Mouse (Mus musculus) neural tube, embryonic 14.5 days (tissue): Measurements from ENCODE around the gene Osbpl8. TPM values are rescaled to one million over a fixed set of nuclear protein-coding genes. Genes with fewer than 3 reads are reported as not detected.
"Not testable (repeated sequence)": the region's sequence is repeated elsewhere in the genome, so short reads cannot be mapped to it uniquely, and the experiment has no call there.

ENCODE experiments used
- ATAC-seq: fragments of 200-750 bp; cut with Nextera tagmentation; 2 replicates; pipeline ENCODE4 v1.8.0; 2017; ENCODE audit warnings: low read depth, mild to moderate bottlenecking, moderate TSS enrichment, moderate library complexity
- H3K27ac ChIP-seq: fragments of 300-500 bp; sonication (generic); 2 replicates; pipeline ENCODE4 v1.5.1; 2014; ENCODE audit warnings: low read depth, mild to moderate bottlenecking, control low read depth, low read length, moderate library complexity, mixed read lengths
- H3K27me3 ChIP-seq: fragments of 300-500 bp; sonication (generic); 2 replicates; pipeline ENCODE4 v1.6.1; 2014; ENCODE audit warnings: low read length; ENCODE audit not compliant: control insufficient read depth, insufficient read depth
- H3K36me3 ChIP-seq: fragments of 300-500 bp; sonication (generic); 2 replicates; pipeline ENCODE4 v1.6.1; 2014; ENCODE audit warnings: low read length, mixed read lengths; ENCODE audit not compliant: control insufficient read depth, insufficient read depth
- H3K4me1 ChIP-seq: fragments of 300-500 bp; sonication (generic); 2 replicates; pipeline ENCODE4 v1.6.1; 2014; ENCODE audit warnings: low read length; ENCODE audit not compliant: control insufficient read depth, insufficient read depth
- H3K4me2 ChIP-seq: fragments of 300-500 bp; sonication (generic); 2 replicates; pipeline ENCODE4 v1.6.1; 2014; ENCODE audit warnings: mild to moderate bottlenecking, low read depth, low read length, control low read depth
- H3K4me3 ChIP-seq: fragments of 300-500 bp; sonication (generic); 2 replicates; pipeline ENCODE4 v1.5.1; 2014; ENCODE audit warnings: low read depth, low read length, control low read depth, mixed read lengths
- H3K9ac ChIP-seq: fragments of 300-500 bp; sonication (generic); replicated peaks from 2 replicates; pipeline ENCODE4 v1.6.1; 2014; ENCODE audit warnings: low read depth, mild to moderate bottlenecking, control low read depth, low read length, mixed read lengths
- H3K9me3 ChIP-seq: fragments of 300-500 bp; sonication (generic); 2 replicates; pipeline ENCODE4 v1.6.1; 2016; ENCODE audit warnings: low read length; ENCODE audit not compliant: control insufficient read depth
- WGBS: fragments of 180-500 bp; shearing (Covaris S2); extraction: QIAGEN DNeasy Blood & Tissue Kit; methylation state at CpG from one replicate; pipeline ENCODE4 v1.1.7; 2014; 5-methylcytosine and 5-hydroxymethylcytosine counted together
- polyA plus RNA-seq: library from polyadenylated mRNA; unstranded; fragments of >200 nt; fragmentation: Nextera tagmentation; extraction: Ambion mirVana; gene quantifications from 2 replicates; pipeline ENCODE4 v1.2.1, GENCODE M21; 2014

Gene Osbpl8
- polyA plus RNA-seq, 1 experiment from 2014 or later: 24.0 TPM

DNA sequence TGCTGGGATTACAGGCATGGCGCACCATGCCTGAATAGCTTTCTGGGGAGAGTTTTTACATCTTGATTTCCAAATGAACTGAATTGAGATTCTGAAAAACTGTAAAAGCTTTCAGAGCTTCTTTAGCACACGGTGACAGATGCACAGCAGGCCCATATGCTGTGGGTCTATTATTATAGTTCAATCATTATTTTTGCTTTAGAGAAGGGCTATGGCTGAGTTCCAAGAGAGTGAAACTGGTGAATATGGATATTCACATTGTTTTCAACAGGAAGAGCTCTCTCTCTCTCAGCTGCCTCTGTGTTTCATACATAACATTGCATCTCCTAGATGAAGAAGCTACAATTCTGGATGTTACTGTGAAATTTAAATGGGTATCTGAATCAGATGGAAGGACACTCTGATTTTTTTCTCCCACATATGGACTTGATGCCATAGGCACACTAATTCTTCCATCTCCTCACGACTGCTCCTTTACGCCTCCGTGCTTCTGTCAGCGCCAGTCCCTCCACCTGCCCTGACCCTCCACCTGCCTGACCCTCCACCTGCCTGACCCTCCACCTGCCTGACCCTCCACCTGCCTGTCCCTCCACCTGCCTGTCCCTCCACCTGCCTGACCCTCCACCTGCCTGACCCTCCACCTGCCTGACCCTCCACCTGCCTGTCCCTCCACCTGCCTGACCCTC lies 25.7 kb downstream of the Osbpl8 start:
- Histone ChIP-seq H3K4me1 (peaks cover 3% of the 10 kb centered on the region; the same call in 1 of the 2 replicates), H3K9ac (no peak overlapping the region), H3K27ac (no peak overlapping the region), H3K4me2 (no peak overlapping the region), H3K27me3 (no peaks in the 10 kb centered on the region), H3K4me3 (no peak overlapping the region), H3K9me3 (no peaks in the 10 kb centered on the region), H3K36me3 (no peaks in the 10 kb centered on the region)
- whole genome bisulfite sequencing: 69% methylated on average over 6 of the region's 6 CpGs
- ATAC-seq: no peak

DNA sequence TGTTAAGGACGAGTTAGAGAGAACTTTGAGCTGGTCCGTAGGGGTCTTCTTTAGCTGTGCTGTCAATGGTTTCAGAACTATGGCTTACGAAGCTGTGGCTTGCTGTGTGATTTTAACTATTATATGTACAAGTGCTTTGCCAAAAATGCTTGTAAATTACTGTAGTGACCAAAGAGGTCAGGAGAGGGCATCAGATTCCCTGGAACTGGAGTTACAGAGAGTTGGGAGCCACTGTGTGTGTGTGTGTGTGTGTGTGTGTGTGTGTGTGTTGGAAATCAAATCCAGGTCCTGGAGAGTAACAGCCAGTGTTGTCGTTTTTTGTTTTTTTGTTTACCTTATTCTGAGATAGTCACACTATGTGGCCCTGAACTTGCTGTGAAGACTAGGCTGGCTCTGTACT lies 29.0 kb downstream of the Osbpl8 start:
- 79% methylated on average over 4 of the region's 4 CpGs for WGBS
- no peak overlapping the region for H3K4me3 ChIP-seq
- H3K27me3 ChIP-seq: no peaks in the 10 kb centered on the region
- H3K4me1 ChIP-seq: peaks cover 3% of the 10 kb centered on the region; the same call in 1 of the 2 replicates
- H3K9ac ChIP-seq: no peak overlapping the region
- H3K9me3 ChIP-seq: no peaks in the 10 kb centered on the region
- no peaks in the 10 kb centered on the region for H3K36me3 ChIP-seq
- no peak overlapping the region for H3K27ac ChIP-seq
- no peak for ATAC-seq
- H3K4me2 ChIP-seq: no peak overlapping the region

DNA sequence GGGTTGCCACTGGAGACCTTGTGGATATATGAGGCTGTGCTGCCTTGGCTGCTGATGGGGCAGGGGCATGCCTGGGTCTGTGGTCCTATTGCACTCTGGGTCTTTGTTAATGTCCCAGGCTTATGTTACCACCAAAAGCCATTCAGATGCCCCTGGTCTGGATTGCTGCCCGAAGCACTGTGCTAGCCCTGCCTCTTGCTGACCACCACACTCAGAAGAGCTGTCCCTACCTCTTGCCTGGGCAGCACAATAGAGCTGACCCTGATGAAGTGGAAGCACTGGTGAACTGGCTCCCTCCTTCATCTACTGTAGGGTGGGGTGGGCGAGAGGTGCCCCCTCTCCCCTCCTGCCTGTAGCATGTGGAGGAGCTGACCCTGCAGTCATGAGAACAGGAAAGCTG lies 31.6 kb downstream of the Osbpl8 start:
- Histone ChIP-seq H3K9me3 (no peaks in the 10 kb centered on the region), H3K4me3 (no peak overlapping the region), H3K27me3 (no peaks in the 10 kb centered on the region), H3K27ac (no peak overlapping the region), H3K4me1 (no peaks in the 10 kb centered on the region), H3K4me2 (no peak overlapping the region), H3K36me3 (no peaks in the 10 kb centered on the region), H3K9ac (no peak overlapping the region)
- 91% methylated on average over 2 of the region's 2 CpGs for WGBS
- ATAC-seq: no peak

DNA sequence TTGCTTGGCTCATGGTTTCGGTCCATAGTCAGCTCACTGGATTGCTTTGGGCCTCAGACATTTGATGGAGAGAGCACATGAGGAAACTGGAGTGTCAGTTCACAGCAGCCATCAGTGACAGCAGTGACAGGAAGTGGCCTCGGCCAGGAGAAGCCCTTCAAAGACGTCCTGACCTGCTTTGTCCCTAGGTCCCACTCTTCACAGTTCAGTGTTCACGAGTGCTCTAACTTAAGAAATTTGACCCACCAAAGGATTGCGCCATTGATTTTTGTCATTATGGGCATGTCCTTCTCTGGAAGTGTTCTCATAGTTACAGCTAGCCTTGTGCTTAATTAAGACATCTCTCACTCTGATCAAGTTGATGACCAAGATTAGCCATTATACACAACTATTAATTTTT lies 34.2 kb downstream of the Osbpl8 start:
- not testable (repeated sequence) for ATAC-seq, H3K4me1 ChIP-seq, H3K9me3 ChIP-seq, H3K36me3 ChIP-seq, H3K4me2 ChIP-seq, H3K9ac ChIP-seq, H3K27ac ChIP-seq, H3K4me3 ChIP-seq, H3K27me3 ChIP-seq
- WGBS: 83% methylated on average over 4 of the region's 5 CpGs

DNA sequence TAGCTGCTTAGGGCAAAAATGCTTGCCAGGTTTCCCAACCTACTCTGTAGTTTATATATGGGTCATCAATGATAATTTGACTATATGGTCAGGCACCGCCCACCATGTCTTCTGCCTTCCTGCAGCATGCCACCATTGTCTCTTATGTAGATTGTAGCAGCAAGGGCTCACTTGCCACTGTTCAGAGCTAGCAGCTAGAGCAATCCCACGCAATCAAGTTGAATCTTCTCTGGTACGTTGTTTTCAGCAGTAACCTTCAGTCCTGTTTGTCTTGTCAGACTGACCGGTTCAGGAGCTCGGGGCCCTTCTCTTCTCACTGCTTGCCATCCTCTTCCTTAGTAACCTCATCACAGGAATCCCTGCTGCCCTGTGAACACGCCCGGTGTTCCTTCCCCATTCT lies 36.6 kb downstream of the Osbpl8 start:
- WGBS: 81% methylated on average over 7 of the region's 7 CpGs
- Histone ChIP-seq H3K4me3 (no peak overlapping the region), H3K9ac (no peak overlapping the region), H3K27me3 (no peaks in the 10 kb centered on the region), H3K4me2 (no peak overlapping the region), H3K4me1 (no peaks in the 10 kb centered on the region), H3K9me3 (no peaks in the 10 kb centered on the region), H3K36me3 (no peaks in the 10 kb centered on the region), H3K27ac (no peak overlapping the region)
- no peak for ATAC-seq

DNA sequence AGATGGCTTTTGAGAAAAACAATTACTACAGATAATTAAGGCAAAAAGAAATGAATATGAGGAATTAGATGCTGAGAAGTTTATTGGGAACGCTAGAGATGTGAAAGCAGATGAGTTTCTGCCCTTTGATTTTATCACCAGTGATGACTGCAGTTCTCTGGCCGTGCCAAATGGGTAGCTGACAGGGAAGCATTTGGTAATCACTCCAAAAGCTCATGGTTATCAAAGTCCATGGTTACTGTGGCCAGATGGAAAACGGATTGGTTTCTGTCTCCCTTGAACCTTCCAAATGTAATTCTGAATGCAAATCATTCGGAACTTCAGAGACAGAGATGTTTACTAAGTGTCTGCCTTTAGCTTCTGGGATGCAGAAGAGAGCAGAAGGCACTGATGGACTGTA lies 37.1 kb downstream of the Osbpl8 start:
- H3K4me3 ChIP-seq: no peak overlapping the region
- no peaks in the 10 kb centered on the region for H3K27me3 ChIP-seq
- H3K36me3 ChIP-seq: no peaks in the 10 kb centered on the region
- WGBS: 64% methylated on average over 4 of the region's 4 CpGs
- H3K4me2 ChIP-seq: no peak overlapping the region
- ATAC-seq: no peak
- H3K27ac ChIP-seq: no peak overlapping the region
- no peak overlapping the region for H3K9ac ChIP-seq
- H3K4me1 ChIP-seq: no peaks in the 10 kb centered on the region
- H3K9me3 ChIP-seq: no peaks in the 10 kb centered on the region

DNA sequence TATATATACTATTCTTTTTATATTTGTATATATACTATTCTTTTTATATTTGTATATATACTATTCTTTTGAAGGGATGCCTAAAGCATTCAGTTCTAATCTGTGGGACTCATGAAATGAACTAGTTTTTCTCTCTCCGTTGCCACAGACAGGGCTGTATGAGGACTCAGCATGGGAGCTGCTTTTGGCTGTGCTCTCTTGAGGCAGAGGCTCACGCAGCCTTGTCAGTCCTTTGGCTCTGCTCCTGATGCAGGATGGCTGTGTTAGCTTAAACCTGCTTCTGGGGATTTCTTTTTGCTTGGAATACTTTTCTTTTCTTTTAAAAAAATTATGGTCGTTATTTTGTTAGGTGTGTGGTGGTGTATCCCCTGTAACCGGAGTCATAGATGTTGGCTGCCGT lies 39.5 kb downstream of the Osbpl8 start:
- Histone ChIP-seq H3K36me3 (no peaks in the 10 kb centered on the region), H3K27ac (no peak overlapping the region), H3K4me2 (no peak overlapping the region), H3K9me3 (no peaks in the 10 kb centered on the region), H3K9ac (no peak overlapping the region), H3K27me3 (no peaks in the 10 kb centered on the region), H3K4me3 (no peak overlapping the region), H3K4me1 (no peaks in the 10 kb centered on the region)
- WGBS: 80% methylated on average over 5 of the region's 5 CpGs
- no peak for ATAC-seq

DNA sequence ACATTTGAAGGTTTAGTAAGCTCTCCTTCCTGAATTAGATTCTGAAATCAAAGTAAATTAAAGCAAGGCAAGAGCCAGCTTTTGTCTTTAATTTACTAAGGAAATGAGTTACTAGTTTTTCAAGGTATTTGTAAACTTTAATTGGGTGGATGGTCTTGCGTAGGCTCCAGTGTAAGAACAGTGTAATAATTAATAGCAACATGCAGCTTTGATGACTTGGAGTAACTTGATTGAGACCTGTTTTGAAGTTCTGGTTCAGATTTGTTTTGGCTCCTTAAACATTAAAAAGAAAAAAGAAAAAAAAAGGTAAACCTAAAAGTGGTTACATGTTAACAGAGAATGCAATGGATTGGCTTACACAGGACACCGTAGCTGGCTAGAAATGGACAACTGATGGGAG lies 40.9 kb downstream of the Osbpl8 start:
- Histone ChIP-seq H3K4me1 (no peaks in the 10 kb centered on the region), H3K9me3 (no peaks in the 10 kb centered on the region), H3K27me3 (no peaks in the 10 kb centered on the region), H3K4me2 (no peak overlapping the region), H3K27ac (no peak overlapping the region), H3K9ac (no peak overlapping the region), H3K36me3 (no peaks in the 10 kb centered on the region), H3K4me3 (no peak overlapping the region)
- ATAC-seq: no peak
- WGBS: 96% methylated on average over 2 of the region's 2 CpGs

DNA sequence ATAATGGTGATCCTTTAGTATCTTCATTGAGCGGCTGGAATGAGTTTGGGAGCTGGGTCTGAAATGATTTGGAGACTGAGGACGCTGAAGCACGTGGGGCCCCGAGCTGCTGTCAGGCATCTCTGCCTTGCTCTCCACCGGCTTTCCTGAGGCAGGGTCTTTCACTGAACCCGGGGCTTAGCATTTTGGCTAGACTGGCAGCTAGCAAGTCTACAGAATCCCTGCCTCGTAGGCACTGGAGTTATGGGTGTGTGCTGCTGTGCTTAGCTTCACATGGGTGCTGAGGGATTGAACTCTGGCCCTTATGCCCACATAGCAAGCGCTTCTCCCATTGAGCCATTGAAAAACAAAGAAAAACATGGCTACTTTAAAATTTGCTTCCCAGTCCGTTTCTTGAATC lies 42.8 kb downstream of the Osbpl8 start:
- no peak overlapping the region for H3K4me2 ChIP-seq
- H3K36me3 ChIP-seq: no peaks in the 10 kb centered on the region
- ATAC-seq: no peak
- H3K9ac ChIP-seq: no peak overlapping the region
- no peaks in the 10 kb centered on the region for H3K27me3 ChIP-seq
- H3K27ac ChIP-seq: no peak overlapping the region
- H3K9me3 ChIP-seq: no peaks in the 10 kb centered on the region
- no peak overlapping the region for H3K4me3 ChIP-seq
- WGBS: 83% methylated on average over 9 of the region's 9 CpGs
- H3K4me1 ChIP-seq: no peaks in the 10 kb centered on the region
